Mouse (Mus musculus) thymus, adult 2 months (tissue): ENCODE data around the gene Yeats2. TPM values are rescaled to one million over a fixed set of nuclear protein-coding genes. Genes with fewer than 3 reads are reported as not detected.

ENCODE experiments used
- DNase-seq: peaks from one replicate; pipeline ENCODE4 v3.0.0; 2021
- H3K27ac ChIP-seq: fragments of 200-500 bp; 2 replicates; pipeline ENCODE4 v1.5.1; 2012; ENCODE audit warnings: low read length, control low read depth; ENCODE audit not compliant: control insufficient read depth, insufficient read depth
- H3K27me3 ChIP-seq: fragments of 200-500 bp; 2 replicates; pipeline ENCODE4 v1.6.1; 2012; ENCODE audit warnings: mild to moderate bottlenecking, low read length, moderate library complexity, mixed read lengths; ENCODE audit not compliant: control insufficient read depth, insufficient read depth
- H3K36me3 ChIP-seq: fragments of 200-500 bp; 2 replicates; pipeline ENCODE4 v1.6.1; 2012; ENCODE audit warnings: mild to moderate bottlenecking, low read length, moderate library complexity; ENCODE audit not compliant: control insufficient read depth, insufficient read depth
- H3K4me1 ChIP-seq: fragments of 200-500 bp; replicated peaks from 2 replicates; pipeline ENCODE4 v1.6.1; 2012; ENCODE audit warnings: low read length; ENCODE audit not compliant: control insufficient read depth, insufficient read depth
- H3K4me3 ChIP-seq: fragments of 200-500 bp; 2 replicates; pipeline ENCODE4 v1.5.1; 2012; ENCODE audit warnings: mild to moderate bottlenecking, low read length, control low read depth, moderate library complexity; ENCODE audit not compliant: control insufficient read depth, insufficient read depth
- CTCF ChIP-seq: fragments of 200-500 bp; IDR thresholded peaks from 2 replicates; pipeline ENCODE4 v1.5.1; 2012; ENCODE audit warnings: mild to moderate bottlenecking, control low read depth, low read length, moderate library complexity, borderline replicate concordance; ENCODE audit not compliant: control insufficient read depth, poor library complexity, insufficient read depth; ENCODE audit errors: extremely low read depth
- POLR2A ChIP-seq: fragments of 200-500 bp; IDR thresholded peaks from 2 replicates; pipeline ENCODE4 v1.6.1; 2012; ENCODE audit warnings: mild to moderate bottlenecking, low read length, control low read depth, moderate library complexity; ENCODE audit not compliant: control insufficient read depth, poor library complexity, insufficient read depth; ENCODE audit errors: extremely low read depth
- WGBS: fragments of 180-500 bp; shearing (Covaris S2); methylation state at CpG from one replicate; pipeline ENCODE4 v1.1.7; 2018; 5-methylcytosine and 5-hydroxymethylcytosine counted together
- polyA plus RNA-seq: library from polyadenylated mRNA; depleted of rRNA; stranded (reverse); fragments of >200 nt; gene quantifications from 2 replicates; pipeline ENCODE4 v1.2.3, GENCODE M21; 2012

Gene Yeats2
- polyA plus RNA-seq, 1 experiment = 55.3 TPM

- Histone ChIP-seq H3K27ac (no peak overlapping the region), H3K4me3 (no peak overlapping the region), H3K36me3 (peaks cover 17% of the 10 kb centered on the region), H3K4me1 (0 out of 2 replicates have a peak, but pooled peaks cover 2% of the 10 kb centered on the region), H3K27me3 (no peaks in the 10 kb centered on the region)
- WGBS = 91% methylated on average over 5 of the region's 5 CpGs
- no peak for DNase-seq
- TF ChIP-seq POLR2A (no peak), CTCF (no peak)
These were observed 11.1 kb downstream of the Yeats2 start for GRCm38 (mm10) chr16:20151991-20152390.

DNA sequence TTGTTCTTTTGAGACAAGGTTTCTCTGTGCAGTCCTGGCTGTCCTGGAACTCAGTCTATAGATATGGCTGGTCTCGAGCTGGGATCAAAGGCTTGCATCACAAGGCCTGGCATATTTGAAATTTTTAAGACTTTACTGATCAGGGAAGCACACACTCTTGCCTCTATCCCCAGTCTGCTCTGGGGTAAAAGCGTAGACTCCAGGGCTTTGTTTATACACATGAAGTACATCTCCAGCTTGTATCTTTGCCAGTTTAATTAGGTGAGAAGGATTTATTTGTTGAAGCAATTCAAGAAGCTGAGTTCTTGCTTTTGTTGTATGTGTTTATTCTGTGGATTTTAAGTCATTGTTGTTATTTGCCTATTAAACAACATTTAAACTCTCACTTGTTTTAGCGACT is 12.9 kb downstream of the Yeats2 start:
- Histone ChIP-seq H3K27me3 (no peaks in the 10 kb centered on the region), H3K4me1 (no peaks in the 10 kb centered on the region), H3K36me3 (peaks cover 27% of the 10 kb centered on the region), H3K27ac (no peak overlapping the region), H3K4me3 (no peak overlapping the region)
- DNase-seq = no peak
- 94% methylated on average over 3 of the region's 3 CpGs for WGBS
- TF ChIP-seq POLR2A (no peak), CTCF (no peak)

DNA sequence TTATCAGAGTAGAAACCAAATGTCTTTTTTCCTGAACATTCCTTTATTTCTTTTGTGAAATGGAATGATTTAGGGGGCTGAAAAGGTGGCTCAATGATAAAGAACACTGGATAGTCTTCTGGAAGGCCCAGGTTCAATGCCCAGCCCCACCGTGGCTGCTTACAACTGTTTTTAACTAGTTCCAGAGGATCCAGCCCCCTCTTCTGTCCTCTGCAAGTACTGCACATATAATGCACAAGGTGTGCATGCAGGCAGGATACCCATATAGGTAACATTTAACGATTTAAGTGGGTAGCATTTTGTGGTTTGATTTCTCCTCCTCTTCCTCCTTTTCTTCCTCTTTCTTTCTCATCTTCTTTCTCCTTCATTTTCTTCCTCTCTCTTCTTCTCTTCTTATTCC is 19.3 kb downstream of the Yeats2 start:
- peak; percentile 25 for DNase-seq
- H3K4me3 ChIP-seq = no peak overlapping the region
- H3K36me3 ChIP-seq = peaks cover 52% of the 10 kb centered on the region
- 75% methylated on average over 2 of the region's 2 CpGs for WGBS
- no peak overlapping the region for H3K27ac ChIP-seq
- no peaks in the 10 kb centered on the region for H3K27me3 ChIP-seq
- H3K4me1 ChIP-seq = no peaks in the 10 kb centered on the region
- TF ChIP-seq POLR2A (no peak), CTCF (no peak)

GRCm38 (mm10) chr16:20169071-20169470 is 28.2 kb downstream of the Yeats2 start:
- Histone ChIP-seq H3K4me3 (no peak overlapping the region), H3K36me3 (peaks cover 55% of the 10 kb centered on the region), H3K4me1 (no peaks in the 10 kb centered on the region), H3K27me3 (no peaks in the 10 kb centered on the region), H3K27ac (no peak overlapping the region)
- WGBS = 96% methylated on average over 3 of the region's 3 CpGs
- no peak for DNase-seq
- TF ChIP-seq POLR2A (no peak), CTCF (no peak)

GRCm38 (mm10) chr16:20169471-20170106 is 28.7 kb downstream of the Yeats2 start:
- no peak overlapping the region for H3K4me3 ChIP-seq
- no peak for TF ChIP-seq CTCF
- TF ChIP-seq POLR2A = no peak
- no peaks in the 10 kb centered on the region for H3K27me3 ChIP-seq
- H3K36me3 ChIP-seq = peaks cover 61% of the 10 kb centered on the region
- no peak overlapping the region for H3K27ac ChIP-seq
- 97% methylated on average over 3 of the region's 3 CpGs for WGBS
- DNase-seq = no peak
- no peaks in the 10 kb centered on the region for H3K4me1 ChIP-seq

GRCm38 (mm10) chr16:20179406-20180175 is 38.7 kb downstream of the Yeats2 start:
- Histone ChIP-seq H3K4me3 (no peak overlapping the region), H3K4me1 (no peaks in the 10 kb centered on the region), H3K27ac (no peak overlapping the region), H3K27me3 (no peaks in the 10 kb centered on the region), H3K36me3 (peaks cover 21% of the 10 kb centered on the region)
- TF ChIP-seq POLR2A = no peak
- no peak for TF ChIP-seq CTCF
- no peak for DNase-seq
- WGBS = 96% methylated on average over 23 of the region's 23 CpGs

- peaks cover 36% of the 10 kb centered on the region for H3K36me3 ChIP-seq
- 53% methylated on average over 2 of the region's 2 CpGs for WGBS
- DNase-seq = peak; percentile 24
- H3K4me3 ChIP-seq = no peak overlapping the region
- no peaks in the 10 kb centered on the region for H3K27me3 ChIP-seq
- H3K27ac ChIP-seq = no peak overlapping the region
- no peaks in the 10 kb centered on the region for H3K4me1 ChIP-seq
- TF ChIP-seq POLR2A = no peak
- no peak for TF ChIP-seq CTCF
These were observed 44.5 kb downstream of the Yeats2 start for GRCm38 (mm10) chr16:20185368-20185767.
